Mouse (Mus musculus) gastrocnemius, postnatal 36 days (tissue): ENCODE data around the gene 4931406C07Rik. TPM values are rescaled to one million over a fixed set of nuclear protein-coding genes. Genes with fewer than 3 reads are reported as not detected.
"Not testable (repeated sequence)": the region's sequence is repeated elsewhere in the genome, so short reads cannot be mapped to it uniquely, and the experiment has no call there.

Experiments
- DNase-seq, 2 experiments: peaks; one replicate each; pipeline ENCODE4 v3.0.0; 2022
- intact Hi-C: fragments of 180-260 bp; cut with DNase I; formaldehyde crosslinking; loops from one replicate; pipeline ENCODE4 v1.15.1; 2025
- long read RNA-seq, 2 experiments: library from polyadenylated mRNA; stranded (forward); transcript quantifications; one replicate each; pipeline ENCODE4 v2.0.0; 2021
- total RNA-seq, 2 experiments: library from RNA; stranded (reverse); gene quantifications; 2 replicates each; pipeline ENCODE4 v1.2.3; 2021

The 4931406C07Rik gene
- 1 to 10 TPM; 3.3 to 4.2 TPM for total RNA-seq
- long read RNA-seq, experiment 1, partial matches to known transcripts: 2 of 2 reads
- long read RNA-seq, experiment 1, other reads (novel, unspliced or antisense): 0 of 2 reads
- long read RNA-seq, experiment 2, partial matches to known transcripts: 0 of 1 reads
- long read RNA-seq, experiment 2, other reads (novel, unspliced or antisense): 1 of 1 reads

DNA sequence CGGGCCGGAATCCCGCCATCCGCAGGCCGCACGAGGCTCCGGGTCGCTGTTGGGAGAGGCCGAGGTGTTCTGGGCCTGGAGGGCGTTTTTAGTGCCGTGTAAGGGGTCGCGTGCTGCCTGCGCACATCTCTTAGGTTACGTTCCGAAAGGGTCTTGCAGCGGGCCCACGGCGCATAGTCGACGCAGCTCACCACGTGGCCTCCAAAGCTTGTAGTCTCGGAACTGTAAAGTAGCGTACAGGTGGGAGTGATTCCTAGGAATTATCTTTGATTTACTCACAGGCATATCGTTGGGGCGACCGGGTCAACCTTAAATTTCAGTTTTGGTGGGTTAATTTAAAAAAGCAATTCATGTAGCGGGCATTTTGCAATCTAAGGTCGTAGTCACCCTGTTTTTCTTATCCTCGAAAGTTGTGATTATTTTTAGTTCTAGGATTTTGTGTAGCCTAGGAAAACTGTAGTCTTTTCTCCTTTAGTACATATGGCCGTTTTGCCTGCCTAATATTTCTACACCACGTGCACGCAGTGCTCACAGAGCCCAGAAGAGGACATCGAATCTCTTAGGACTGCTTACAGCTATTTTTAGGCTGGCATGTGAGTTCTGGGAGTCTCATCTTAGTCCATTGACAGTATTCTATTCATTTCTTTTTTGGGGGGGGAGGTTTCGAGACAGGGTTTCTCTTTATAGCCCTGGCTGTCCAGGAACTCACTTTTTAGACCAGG, at the start of gene 4931406C07Rik:
4931406C07Rik (minus strand) TSS at position 51 of the 722 bp plus-strand sequence.
- DNase-seq: no peak

DNA sequence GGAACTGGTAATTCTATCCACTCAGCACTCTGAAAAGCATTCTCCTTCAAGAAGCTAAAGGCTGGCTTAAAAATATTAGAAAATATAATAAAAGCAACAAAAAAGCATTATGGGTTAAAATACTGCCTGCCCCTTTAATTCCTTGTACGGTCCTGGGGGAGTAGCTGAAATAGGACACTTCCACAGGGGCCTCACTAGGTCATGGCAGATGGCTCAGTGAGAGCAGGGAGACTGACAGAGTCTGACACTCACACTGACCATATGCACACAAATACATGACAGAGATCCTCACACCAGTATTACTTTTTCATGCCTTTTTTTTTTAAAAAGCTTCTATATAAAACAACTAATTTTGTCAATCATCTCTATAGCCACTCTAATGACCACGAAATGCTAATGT, 43.7 kb upstream of the 4931406C07Rik start:
- DNase-seq: no peak
- intact Hi-C loops: no loop called here

More for the DNA sequence above, at the start of gene 4931406C07Rik:
- intact Hi-C loops: no loop called here

DNA sequence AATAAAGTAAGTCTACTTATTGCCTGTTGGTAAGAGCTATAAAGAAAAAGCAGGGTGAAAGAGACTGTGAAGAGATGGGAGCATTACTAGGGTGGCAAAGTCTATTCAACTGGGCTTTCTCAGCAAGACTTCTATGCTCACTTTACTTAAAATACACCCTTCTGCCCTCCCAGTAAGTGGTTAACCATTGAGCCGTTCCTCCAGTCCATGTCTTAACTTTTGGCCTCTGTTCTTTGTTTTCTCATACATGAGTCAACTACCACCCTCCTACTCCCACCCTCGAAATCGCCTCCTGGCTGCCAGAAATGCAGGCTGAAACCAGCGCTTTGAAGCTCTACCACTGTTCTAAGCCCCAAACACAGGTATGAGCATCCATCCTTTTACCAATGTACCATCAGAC, 31.5 kb upstream of the 4931406C07Rik start:
- no peak for DNase-seq
- intact Hi-C loops: no loop called here

DNA sequence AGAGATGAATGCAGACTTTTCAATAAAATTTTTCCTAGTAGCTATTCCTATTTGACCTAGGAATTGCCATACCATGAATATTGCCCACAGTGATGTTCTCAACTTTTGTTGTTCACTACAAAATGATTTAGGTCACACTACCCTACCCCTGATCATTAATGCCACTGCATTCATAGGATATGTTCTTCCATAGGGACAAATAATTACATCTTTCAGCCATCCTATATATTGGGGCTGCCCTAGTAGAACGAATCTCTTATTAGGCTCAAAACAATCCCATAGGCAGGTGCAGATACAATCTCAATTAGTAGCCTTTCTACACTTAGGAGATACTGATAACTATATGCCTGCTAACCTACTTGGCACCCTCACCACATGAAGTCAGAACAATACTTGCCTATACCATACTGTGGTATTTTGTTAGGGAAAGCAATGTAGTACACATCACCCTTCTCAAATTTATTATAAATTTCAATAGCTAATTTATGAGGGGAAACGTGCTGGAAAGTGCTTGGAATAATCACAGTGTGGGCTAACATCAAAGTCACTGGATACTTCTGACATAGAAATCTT, 12.0 kb upstream of the 4931406C07Rik start:
- intact Hi-C loops: no loop called here
- no peak for DNase-seq

DNA sequence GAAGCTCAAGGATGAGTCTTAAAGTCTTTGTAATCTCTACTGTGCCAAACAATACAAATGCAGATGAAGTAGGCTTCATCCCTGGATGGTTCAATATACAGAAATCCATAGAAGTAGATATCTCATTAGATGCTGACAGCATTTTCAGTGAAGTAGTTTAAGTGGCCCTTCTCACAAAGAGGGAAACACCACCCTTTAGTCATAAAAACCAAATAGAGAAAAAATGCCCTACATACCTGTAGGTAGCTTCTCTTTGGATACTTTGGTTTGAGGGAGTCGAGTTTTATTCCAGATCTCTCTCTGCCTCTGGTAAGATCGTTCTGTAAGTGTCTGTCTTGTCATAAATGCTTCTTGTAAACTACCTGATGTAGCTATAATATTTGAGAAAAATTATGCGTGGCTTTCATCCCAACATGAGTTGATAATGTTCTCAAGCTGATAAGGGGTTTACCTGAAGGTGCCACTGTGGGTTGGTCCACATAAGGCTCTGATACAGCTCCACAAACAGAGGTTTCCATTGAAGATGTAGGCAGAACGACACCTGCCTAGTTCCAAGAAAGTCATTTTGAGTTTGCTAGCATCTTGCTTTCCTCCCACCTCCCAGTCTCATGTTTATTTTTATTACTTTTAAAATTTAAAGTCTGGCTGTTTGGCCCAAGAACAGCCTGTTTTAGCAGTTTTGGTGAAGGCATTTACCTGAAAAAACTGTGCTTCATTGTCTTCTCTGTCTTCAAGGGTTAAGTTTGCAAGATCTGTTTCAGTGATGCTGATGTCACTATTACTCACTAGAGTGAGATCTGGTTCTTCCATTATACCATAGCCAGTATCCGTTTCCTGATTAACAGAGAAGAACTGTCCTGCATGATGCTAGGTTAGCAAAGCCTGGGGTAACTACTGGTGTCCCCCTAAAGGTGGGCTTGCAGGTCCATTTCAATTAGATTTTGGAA, 11.2 kb upstream of the 4931406C07Rik start:
- intact Hi-C loops: no loop called here
- DNase-seq: no peak

DNA sequence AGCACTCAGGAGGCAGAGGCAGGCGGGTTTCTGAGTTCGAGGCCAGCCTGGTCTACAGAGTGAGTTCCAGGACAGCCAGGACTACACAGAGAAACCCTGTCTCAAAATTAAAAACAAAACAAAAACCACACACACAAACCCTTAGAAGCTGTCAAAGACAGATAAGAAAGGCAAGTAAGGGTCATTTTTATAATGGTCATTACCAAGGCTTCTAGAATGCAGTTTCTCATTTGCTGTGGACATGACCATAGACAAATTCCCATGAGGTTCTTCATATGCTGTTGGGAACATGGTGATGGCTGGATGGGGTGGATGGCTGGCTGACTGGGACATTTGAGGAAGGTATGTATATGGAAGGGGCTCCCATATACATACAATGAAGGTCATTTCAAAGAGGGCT, 10.0 kb upstream of the 4931406C07Rik start:
- intact Hi-C loops, DNase-seq: not testable (repeated sequence)

DNA sequence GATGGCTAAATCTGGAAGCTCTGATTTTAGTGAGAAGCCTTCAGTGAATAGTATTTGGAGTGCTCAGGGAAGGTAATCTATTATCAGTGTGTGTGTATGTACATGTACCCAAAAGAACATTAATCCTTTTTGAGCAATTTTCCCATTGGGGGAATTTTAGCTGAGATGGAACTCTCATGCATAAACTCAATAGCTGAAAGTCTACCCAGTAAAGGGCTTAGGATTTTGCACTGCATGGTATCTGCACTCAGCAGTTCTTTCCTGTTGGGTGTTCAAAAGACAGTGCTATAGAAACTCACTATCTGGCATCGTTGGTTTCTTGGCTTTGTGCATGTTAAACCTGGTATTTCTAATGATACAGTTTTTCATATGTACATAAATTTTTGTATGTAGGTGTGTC, 8.4 kb upstream of the 4931406C07Rik start:
- intact Hi-C loops: no loop called here
- no peak for DNase-seq

DNA sequence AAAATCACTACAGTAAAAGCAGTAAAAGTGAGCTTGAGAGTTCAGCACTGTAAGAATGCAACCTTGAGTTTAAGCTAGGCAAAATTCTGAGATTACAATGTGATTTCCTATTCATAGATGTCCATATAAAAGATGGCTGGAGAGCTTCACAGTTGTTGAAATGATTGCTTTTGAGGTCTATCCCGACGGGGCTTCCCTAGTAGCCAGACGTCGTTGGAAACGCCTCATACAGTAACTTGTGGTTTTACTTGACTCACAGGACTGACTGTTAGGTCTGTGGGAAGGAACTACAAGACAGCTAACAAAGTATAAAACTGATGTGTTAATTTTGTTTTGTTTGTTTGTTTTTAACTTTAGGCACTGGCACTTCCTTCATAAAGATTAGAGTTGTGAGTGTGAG, 7.4 kb upstream of the 4931406C07Rik start:
- DNase-seq: no peak
- intact Hi-C loops: no loop called here

DNA sequence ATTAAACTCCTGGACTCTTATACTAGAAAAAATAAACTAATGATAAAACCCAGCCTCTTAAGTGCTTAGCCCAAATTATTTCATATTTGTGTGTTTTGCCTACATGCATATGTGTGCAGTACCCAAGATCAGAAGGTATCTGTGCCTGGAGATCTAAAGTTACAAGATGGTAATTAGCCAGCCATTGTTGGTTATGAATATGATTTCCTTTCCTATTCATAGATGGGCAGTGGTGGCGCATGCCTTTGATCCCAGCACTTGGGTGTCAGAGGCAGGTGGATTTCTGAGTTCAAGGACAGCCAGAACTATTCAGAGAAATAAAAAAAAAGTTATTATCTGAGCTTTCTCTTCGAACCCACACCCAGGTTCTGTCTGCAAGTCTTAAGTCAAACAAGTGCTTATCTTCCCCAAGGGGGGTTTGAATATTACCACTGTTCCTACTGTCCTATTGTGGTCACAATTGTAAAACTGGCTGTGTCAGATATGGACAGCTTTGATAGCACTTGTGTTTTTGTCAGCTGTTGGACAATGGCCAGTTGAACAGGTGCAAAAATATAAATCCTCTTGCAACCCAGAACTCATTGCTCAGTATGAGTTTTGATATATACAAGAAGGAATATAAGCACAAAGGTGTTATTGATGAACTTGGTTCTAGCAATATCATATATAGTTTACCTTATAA, 5.9 kb upstream of the 4931406C07Rik start:
- intact Hi-C loops: no loop called here

DNA sequence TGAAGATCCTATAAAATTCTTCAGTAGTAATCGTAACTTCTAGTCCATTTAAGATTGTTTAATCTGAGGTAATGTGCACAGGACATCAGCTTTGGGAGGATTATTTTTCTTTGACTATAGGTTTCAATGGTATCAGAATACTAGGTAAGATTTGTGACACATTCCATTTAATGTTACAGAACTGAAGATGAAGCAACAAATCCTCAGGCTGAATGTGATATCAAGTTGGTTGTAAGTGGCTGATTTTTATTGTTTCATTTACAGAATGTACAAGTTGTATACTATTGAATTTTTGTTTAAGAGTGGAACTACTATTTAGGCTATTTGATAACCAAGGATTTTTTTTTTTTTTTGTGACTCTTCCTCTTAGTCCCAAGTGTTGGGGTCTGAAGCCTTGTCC, 3.9 kb upstream of the 4931406C07Rik start:
- intact Hi-C loops: no loop called here

More for the DNA sequence above, 5.9 kb upstream of the 4931406C07Rik start:
- DNase-seq: no peak

DNA sequence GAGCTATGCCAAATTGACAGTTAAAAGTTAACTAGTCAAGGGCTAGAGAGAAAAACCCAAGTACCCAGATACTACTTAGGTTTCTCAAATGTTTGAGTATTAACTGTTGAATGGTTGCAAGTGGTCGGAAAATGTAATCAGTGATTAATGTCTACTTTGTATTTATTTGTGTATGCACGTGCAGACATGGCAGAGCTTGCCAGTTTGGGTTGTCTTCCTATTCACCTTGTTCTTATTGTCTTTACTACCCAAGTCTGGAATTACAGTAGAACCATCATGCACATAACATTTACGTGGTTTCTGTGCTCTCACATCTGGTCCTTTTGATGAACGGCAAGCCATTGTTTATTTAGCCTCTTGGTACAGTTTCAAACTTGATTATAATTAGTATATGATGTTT, 3.2 kb upstream of the 4931406C07Rik start:
- intact Hi-C loops: no loop called here
- no peak for DNase-seq

More for the DNA sequence above, 3.9 kb upstream of the 4931406C07Rik start:
- no peak for DNase-seq

DNA sequence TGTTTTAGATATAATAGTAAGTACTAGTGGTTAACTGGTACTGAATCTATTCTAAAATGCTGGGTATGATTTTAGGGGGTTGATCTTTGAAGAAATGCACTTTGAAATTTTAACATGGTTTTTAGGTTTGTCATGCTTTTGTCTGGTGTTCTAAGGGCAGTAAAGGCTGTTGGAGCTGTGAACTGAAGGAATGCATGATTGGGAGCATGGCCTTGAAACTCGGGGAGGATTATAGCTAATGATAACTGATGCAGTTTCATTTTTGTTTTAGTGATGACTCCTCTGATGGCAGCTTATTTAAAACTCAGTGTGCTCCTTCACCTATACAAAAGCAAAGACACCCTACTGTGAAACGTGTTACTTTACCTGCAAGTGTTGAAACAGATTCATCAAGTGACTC, 2.0 kb upstream of the 4931406C07Rik start:
- intact Hi-C loops: no loop called here
- DNase-seq: no peak

DNA sequence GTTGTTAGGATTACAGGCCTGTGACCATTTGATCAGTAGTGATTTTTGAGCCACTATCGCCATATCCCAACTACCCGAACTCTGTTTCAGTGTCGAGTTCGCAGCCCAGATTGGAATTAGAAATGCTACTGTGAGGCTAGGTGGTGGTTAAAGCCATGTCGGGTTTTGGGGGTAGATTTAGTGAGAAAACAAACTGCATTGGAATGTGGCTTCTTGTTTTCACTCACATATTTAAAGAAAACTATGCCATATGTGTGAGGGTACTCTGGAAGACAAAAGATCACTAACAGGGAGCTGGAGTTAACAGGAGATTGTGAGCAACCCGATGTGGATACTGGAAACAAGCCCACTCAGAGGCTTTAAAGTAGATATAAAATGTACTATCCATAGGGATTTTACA, 1.0 kb upstream of the 4931406C07Rik start:
- intact Hi-C loops: no loop called here
- no peak for DNase-seq

DNA sequence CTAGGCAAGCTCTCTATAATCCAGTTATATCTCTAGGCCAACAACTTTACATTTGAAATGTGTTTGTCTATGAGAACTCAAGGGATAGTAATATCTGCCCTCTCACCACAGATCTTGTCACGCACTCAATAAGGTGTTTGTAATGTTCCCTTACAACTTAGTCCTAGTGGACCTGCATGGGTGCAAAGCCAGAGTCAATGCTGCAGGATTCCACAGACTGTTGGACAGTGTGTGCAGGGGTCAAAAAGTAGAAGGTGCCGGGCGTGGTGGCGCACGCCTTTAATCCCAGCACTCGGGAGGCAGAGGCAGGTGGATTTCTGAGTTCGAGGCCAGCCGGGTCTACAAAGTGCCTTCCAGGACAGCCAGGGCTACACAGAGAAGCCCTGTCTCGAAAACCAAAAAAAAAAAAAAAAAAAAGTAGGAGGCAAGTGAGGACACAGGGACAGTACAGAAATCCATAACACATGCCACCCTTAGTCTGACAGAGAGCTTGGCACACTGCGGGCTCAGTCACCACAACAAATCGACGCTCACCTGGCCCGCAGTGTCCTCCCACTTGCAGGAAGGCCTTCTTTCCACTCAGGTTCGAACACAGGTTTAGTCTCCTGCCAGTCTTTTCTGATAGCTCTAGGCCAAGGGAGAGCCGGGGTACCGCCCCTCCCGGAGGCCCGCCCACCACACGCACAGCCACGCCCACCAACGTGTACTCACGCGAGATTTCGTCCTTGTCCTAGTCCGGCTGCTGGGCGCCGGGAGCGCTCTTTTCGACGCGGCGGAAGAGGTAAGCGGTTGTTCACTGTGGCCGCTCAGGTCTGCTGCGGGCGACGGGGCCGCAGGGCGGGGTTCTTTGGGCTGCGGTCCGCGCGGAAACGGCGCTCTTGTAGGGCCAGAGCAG, 498 bp downstream of the 4931406C07Rik start, which contains the start of gene Taf1d:
Taf1d (plus strand) TSS at position 712 of the 895 bp plus-strand sequence.
- peak; percentile 97 to 99 for DNase-seq
- intact Hi-C loops: no loop called here

DNA sequence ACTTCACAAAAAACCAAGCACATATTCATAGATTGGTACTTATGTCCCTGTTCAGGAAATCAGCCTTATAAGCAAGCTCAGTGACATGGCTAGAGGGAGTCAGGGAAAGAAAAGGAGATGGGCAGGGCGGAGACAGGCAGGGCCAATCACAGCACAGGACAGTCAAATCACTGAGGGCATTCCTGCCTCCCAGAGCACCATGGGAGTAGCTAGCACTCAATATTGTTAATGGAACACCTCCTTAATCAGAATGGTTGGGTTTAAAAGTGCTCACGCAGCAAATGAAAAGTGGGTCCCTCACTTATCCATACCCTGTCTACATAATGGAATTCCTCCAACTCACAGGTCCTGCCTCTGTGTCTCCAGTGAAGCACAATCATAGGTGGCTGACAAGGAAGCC, 3.4 kb downstream of the 4931406C07Rik start:
- no peak for DNase-seq
- intact Hi-C loops: no loop called here

DNA sequence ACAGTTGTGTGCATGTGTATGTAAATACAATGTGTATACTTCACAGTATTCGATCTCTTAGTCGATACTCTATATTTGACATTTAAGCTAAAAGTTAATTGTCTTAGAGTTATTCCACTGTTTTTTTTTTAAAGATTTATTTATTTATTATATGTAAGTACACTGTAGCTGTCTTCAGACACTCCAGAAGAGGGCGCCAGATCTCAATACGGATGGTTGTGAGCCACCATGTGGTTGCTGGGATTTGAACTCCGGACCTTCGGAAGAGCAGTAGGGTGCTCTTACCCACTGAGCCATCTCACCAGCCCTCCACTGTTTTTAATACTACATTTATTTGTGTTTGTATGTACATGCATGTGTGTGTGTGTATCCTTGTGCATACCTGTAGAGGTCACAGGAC, 4.2 kb downstream of the 4931406C07Rik start:
- intact Hi-C loops, DNase-seq: not testable (repeated sequence)

DNA sequence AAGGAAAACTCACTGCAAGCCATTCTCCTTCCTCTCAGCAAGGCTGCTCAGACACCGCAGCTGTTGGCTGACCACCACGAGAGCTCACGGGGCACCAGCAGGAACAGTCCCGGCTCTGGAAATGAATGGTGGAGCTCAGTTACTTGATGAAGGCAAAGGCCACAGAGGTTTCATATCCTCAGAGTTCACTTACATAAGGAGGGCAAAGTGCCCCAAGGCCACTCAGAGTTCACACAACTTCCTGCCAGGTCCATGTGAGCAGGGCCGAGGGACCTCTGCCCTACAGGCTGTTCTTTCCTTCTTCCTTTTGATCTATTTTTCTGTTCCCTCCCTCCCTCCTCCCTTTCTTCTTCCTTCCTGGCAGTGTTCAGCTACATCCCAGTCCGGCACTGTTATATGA, 4.8 kb downstream of the 4931406C07Rik start:
- intact Hi-C loops: no loop called here
- no peak for DNase-seq

DNA sequence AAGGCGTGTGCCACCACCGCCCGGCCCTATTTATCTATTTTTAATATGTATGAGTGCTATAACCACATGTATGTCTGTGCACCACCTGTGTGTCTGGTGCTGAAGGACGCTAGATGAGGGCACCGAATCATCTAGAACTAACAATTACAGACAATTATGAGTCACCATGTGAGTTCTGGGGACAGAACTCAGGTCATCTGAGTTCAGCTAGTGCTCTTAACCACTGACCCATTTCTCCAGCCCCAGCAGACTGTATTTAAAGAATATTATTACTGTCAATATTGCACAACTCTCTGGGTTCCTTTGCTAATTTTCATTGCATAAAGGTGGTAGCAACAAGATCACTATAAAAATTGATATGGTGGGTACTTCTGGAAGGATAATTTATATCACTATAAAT, 6.2 kb downstream of the 4931406C07Rik start:
- intact Hi-C loops: no loop called here

DNA sequence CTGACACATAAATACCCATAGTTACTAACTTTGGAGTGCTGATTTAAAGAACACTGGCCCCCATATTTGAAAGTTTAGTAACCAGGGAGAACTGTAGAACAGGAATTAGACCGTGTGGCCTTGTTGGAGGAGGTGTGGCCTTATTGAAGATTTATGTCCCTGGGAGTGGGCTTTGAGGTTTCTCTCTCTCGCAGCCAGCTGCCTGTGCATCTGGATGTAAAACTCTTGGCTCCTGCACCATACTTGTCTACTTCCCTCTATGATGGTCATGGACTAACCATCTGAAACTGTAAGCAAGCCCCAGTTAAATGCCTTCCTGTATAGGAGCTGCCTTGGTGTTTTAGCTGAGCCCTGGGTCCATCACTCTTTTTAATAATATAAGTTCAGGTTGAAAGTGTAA, 7.8 kb downstream of the 4931406C07Rik start:
- DNase-seq: no peak
- intact Hi-C loops: no loop called here

More for the DNA sequence above, 6.2 kb downstream of the 4931406C07Rik start:
- DNase-seq: no peak
